Mouse (Mus musculus): ENCODE data around the gene Jazf1.

Jazf1 gene

DNA sequence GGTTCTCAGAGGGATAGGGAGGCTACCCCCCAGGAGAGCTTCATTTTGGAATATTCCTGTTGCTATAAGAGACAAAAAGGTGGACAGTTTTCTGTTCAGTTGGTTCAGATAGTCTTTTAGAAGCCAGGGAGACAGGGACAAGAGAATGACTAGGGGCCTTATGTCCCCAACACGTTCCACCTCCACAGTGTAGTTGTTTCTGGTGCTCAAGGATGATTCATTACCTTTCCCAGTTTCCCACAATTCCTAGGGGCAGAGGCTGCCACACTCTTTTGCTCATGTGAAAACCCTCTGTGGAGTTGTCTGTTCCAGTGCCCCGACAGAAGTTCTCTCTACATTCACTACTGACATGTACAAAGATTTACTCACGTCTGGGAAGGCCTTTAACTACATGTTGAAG is 223.7 kb downstream of the Jazf1 start:
- no peak for DNase-seq

DNA sequence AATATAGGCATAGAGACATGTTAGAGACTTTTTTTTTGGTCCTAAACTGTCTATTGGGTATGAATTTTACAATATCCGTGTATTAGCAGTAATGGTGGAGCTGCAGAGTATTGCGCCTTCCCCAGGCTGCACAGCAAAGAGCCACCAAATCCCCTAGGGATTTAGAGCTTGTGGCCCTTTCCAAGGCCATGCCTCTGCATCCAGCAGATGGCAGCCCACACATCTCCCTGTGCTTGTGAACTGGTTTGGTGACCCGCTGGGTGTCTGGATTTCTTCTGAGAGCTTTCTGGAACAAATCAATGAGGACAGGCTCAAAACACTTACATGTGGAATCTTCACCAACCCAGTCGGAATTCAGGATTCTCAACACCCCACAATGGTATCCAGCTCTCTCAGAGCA is 225.4 kb downstream of the Jazf1 start:
- peak; percentile 28 for DNase-seq

DNA sequence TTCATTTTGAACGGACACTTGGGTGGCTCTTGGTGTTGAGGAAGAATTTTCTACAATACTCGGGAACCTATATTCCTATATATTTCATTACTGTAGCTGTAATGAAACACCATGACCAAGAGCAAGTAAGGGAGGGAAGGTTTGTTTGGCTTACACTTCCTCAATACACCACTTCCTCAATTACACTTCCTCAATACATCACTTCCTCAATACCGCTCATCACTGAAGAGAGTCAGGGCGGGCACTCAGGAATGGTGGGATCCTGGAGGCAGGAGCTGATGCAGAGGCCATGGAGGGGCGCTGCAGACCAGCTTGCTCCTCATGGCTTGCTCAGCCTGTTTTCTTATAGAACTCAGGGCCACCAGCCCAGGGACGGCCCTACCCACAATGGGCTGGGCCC is 225.8 kb downstream of the Jazf1 start:
- DNase-seq, result peak; percentile 30

DNA sequence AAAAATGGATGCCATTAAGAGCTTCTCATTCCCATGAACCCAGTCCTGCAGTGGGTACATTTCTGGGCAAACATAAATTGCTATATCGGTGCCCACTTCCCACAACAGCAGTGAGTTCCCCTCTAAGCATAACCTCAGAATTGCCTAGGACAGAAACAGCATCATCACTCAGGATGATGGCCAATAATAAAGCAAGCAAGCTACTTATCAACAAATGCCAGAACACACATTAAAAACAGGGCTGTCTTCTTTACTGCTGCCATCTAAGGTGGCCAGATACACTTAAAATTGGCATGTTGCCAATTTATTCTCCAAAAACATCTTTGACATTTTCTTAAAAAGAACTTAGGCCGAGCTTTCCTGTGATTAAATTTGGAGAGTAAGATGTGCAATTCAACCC is 226.8 kb downstream of the Jazf1 start:
- DNase-seq, result no peak

DNA sequence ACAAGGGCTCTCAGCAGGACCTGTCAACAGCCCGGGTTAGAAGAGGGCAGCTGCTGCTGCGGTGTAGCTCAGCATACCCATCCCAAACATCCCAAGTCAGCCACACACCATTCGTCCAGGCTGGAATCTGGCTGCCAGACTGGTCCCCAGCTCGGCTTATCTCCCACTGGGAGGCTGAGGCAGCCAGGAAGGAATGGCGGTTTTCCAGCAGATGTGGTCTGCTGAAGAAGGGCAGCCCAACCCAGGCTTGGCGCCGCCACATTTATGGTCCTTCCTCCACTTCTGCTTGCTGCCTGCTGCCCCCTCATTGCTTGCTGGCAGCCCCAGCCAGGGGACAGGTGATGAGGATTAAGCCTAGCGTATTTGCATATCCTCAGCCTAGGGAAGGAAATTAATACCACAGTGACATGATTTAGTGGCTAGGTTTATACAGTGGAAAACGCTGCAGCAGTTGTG is 227.8 kb downstream of the Jazf1 start:
- DNase-seq, result peak; percentile 37

DNA sequence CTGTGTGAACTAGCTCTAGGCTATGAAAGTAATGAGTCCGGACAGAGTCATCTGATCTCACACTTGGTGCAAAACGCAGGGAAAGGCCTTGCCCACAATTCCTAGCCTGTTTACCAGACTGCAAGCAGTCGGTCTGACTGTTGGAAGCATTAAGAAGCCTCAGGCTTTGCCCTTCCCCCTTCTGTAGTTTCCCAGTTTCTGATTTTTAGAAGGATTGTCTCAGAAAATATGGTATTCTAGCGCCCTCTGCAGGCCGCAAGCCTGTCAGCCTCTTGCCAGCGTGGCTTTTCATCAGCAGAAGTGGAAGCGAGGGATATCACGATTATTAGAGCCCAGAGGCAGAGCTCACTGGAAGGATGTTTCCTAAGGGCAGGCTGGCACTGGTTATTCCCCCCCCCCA is 229.7 kb downstream of the Jazf1 start:
- DNase-seq, result peak; percentile 83

DNA sequence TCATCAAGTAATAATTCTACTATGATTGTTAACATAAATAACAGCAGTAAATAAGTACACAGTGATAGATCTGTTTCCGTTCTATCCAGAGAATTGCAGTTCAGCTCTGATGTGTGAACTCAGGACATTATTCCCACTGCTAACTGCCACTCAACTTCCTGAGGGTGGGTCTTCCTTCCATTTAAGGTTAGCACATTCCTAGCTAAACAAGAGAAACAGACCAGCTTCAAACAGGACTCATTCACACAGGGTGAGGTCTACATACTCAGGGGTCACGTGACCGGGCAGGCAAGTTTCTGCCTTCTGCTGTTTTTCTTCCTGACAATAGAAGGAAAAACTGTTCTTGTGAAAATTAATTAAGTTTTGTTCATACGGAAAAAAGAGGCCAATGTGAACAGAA is 230.6 kb downstream of the Jazf1 start:
- no peak for DNase-seq

DNA sequence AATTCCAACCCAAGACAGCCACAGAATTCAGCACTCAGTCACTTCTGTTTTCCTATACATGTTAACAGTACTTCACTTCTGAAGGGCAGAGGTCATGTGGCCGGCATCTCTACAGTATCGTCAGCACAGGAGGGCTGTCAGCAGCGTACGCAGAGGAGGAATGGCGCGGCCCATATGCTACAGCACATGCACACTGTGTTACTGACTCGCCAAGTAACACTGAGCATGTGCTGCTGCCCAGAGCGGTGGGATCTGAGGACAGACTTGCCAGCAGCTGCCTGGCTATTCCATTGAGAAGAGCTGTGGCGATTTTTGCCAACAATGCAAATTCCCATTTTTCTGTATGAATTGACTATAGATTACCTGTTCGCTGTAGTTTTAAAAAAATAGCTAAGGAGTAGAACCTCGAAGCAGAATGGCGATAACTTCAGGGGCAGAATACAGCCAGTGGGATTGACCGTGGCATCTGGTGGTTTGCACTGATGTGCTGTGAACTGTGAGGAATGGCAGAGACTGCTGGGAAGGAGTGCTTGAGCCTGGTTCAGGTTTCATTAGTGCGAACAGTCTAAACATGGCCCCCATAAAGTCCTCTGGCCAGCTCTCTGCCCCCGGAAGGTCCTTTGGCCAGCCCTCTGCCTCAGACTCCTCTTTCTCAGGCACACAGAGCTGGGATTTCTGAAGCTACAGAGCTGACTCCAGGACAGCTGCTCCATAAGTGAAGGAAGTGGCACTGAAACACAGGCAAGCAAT is 232.1 kb downstream of the Jazf1 start:
- DNase-seq, result no peak

DNA sequence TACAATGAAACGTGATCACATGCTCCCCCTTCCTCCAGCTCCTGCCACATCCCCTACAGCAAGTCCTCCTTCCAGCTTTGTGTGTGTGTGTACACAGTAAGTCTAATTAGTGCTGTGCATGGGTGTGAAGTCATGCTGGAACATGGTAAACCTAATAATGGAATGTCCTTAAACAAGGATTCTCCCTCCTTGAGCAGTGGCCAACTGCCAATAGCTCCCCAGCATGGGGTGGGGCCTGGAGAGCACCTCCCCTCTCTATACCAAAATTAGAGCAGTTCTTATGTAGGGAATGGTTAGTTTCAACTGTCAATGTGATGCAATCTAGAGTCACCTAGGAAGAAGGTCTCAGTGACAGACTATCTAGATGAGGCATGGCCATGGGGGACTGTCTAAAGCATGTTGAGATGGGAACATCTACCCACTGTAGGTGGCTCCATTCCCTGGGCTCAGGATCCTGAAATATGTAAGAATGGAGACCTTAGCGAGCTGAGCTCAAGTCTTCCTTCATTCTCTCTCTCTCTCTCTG is 240.6 kb downstream of the Jazf1 start:
- no peak for DNase-seq

DNA sequence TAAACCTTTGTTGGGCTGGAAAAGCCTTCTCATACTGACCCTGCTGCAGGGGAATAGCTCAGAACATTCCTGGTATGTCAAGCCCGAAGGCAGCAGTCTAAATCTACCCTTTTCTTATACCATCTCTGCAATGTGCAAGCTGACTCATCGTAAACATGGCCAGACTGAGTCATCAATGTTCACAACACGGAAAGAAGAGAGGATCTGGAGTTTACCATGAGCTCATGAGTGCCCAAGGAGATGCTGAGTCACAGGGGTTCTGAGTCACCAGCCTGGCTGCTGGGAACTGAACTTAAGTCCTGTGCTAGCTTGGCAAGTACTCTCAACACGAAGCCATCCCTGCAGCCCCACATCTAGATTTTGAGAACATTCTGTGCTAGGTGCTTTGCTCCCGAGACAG is 242.9 kb downstream of the Jazf1 start:
- DNase-seq, result no peak

DNA sequence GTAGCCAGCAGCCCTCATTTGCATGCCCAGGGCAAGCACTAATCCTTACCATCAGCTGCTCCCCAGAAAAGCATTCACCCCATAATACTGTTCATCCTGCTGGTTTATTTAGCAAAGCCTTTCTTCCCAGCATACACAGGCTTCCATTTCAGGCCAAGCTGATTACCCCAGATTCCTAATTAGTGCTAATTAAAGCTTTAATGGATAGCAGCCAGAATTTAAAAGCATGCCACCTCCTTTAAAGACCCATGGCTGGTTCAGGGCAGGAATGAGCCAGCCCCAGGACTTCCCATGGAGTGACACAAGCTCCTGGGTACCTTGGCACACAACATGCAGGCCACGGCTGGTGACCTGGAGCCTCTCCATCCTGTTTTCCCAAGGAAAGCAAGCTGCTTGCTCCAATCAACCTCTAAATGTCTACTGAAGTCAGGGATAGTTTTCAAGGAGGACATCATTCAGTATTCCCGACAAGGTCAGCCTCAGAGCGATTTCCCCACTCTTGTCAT is 243.4 kb downstream of the Jazf1 start:
- no peak for DNase-seq

DNA sequence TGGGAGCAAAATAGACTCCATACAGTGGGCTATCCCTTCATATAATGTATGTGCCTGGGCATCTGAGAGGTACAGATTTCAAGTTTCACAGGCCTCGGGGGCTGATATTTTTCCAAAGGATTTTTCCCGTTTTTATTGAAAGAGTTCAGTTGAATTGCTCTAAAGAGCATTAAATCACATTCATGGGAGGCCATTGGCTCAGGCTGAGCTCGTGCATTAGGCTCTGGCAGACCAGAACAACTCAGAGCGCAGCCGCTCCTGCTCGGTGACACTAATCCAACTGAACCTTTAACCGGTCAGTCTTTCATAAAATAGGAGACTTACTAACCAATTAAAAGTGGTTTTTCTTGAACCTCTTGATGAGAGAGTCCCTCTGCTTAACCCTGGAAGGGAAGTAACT is 245.4 kb downstream of the Jazf1 start:
- no peak for DNase-seq

DNA sequence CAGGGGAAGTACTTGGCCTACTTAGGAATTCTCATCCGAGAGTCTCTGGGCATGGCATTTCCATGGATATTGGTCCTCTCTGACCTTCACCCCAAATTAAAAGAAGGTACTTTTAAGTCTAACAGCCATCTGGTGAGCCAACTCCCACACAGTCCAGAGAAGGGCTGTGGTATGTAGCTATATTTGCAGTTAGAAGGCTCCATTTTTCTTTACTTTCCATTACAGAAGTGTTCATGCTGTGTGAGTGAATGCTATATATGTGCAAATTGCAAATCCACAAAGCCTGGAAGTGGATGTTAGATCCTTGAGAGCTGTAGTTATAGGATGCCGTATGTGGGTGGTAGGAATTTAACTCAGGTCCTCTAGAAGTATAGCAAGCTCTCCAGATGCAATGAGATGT is 245.8 kb downstream of the Jazf1 start:
- DNase-seq, result no peak

DNA sequence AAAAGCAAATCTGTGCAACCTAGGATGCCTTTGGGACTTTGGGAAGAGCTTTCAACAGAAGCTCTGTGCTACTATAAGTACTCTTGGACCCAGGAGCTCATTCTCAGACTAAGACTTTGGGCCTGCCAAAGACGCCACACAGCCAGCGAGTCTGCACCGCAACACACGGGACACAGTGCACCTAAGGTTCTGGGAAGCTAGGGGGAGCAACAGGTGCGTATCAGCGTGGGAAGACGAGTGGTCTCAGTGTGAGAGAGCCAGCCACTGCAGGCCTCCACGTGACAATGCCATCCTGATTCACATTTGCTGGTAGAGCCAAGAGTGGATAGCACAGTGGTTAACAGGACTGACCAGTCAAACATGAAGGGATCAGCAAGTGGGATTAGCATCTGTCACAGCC is 249.1 kb downstream of the Jazf1 start:
- DNase-seq, result peak; percentile 44

DNA sequence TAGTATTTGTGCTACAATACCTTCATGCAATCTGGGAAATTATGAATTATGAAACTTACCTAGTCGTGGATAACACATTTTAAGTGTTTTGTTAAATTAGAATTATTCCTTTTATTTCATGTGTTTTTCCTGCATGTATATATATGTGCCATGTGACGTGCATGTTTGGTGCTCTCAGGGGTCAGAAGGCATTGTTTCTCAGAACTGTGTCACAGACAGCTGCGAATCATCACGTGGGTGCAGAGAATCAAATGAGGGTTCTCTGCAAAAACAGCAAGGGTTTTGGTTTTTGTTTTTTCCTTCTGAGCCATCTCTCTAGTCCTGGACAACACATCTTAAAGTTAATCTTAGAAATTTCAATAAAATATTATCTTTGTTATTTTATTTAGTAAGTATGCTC is 250.4 kb downstream of the Jazf1 start:
- no peak for DNase-seq

DNA sequence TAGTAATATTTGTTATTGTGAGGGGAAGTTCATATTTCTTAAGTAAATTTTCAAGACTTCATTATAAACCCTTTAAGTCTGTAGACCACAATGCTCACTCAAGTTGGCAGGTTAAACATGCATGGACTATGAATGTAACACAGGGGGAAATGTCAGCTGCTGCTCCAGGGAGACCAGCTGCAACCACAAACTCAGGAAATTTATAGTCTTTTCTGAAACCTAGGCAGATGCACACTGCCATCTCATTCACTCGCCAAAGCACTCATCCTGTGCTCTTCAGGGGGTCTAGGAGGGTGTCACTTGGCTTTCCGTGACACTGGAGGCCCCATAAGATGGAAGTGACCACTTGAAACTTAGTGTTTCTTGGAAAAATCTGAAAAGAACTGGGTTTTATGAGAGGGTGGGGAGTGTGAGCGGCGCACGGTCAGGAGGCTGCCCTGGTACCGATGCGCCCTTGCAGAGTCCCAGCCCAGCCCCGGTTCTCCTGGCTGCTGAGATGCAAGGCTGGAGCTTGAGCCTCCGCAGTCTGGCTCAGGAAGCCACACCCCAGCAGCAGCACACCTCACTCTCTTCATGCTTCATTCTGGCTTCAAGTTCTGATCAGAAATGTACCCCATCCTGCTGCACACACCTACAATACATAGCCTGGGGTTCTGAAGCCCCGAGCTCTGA is 251.1 kb downstream of the Jazf1 start:
- DNase-seq, result peak; percentile 63

DNA sequence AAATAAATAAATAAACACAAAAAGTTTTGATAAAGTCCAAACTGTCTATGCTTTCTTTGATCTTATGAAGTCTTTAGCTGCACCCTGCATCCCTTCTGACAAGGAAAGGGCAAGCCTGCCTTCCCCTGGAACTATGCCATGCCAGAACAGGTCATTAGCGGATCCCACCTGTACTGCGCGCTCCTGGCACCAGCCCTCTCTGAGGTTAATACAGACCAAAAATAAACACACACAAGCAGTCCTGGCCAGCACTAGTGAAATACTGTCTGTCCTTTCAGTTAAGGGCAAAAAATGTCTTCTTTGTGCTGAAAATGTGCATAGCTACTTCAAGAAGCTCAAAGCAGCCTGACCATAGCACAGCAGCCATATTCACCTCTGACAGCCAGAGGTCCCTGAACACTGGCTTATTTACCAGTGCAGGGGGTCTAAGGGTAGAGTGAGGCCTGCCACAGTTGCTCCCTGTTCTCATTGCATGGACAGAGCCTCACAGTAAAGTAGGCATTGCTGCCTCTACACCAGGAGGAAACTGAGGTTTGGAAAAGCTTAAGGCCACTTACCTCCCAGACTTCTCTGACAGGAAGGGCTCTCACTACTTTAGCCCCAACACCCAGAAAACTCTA is 263.1 kb downstream of the Jazf1 start:
- DNase-seq, result no peak

DNA sequence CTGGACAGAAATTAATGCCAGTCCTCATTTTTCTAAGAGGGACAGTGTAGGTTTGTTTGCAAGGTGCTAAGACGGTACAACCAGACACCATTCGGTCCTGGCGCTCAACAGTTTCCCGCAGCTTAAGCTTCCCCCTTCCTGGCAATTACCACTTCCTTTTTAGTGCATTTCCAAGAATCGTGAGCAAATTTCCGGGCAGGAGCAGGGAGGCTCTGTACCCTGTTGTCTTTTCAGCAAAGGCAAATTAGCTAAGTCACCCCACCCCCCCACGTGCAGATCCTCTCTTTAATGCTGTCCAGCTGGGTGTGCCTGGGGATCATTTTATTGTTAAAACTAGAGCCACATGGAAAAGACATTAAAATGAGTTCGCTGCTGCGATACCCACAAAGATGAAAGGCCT is 266.2 kb downstream of the Jazf1 start:
- no peak for DNase-seq

DNA sequence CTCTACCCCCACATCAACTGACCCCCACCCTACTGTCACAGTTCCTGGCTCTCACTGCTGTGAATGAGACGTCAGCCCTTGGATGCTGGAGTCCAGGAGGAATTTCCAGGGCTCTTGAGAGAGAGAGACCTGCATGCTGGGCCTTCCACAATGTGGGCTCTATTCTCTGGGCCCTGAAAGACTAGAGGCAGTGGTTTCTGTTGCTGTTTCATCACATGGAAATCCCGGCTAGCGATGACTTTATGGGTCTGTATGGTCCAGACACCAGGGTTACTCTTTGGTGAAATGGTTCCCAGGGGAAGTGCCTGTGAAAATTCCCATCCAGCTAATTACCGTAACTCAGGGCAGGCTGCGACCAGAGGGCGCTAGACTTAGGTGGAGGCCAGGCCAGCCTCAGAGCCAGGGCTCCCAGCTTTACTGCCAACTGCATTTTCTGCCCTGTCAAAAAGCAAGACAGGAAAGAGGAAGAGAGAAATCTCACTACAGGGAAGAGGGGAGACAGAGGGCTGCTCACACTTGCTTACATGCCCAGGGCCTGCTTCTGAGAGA is 271.1 kb downstream of the Jazf1 start:
- no peak for DNase-seq

DNA sequence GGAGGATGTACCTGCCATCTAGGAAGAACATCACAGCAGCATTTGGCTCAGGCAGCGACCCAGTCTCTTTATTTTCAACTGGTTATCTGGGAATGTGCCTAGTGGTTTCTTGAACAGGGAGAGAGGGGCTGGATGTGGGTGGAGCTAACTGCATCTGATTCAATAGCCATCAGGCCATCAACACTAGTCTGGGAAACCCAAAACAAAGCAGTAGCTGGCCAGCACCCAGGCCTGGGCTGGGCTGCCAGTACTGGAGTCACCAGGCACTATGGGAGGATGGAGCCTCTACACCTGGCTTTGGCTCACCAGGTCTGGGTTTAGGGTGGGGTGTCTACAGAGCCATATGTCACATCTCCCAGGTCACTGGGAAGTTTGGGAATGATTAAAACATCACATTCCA is 271.7 kb downstream of the Jazf1 start:
- DNase-seq, result no peak

DNA sequence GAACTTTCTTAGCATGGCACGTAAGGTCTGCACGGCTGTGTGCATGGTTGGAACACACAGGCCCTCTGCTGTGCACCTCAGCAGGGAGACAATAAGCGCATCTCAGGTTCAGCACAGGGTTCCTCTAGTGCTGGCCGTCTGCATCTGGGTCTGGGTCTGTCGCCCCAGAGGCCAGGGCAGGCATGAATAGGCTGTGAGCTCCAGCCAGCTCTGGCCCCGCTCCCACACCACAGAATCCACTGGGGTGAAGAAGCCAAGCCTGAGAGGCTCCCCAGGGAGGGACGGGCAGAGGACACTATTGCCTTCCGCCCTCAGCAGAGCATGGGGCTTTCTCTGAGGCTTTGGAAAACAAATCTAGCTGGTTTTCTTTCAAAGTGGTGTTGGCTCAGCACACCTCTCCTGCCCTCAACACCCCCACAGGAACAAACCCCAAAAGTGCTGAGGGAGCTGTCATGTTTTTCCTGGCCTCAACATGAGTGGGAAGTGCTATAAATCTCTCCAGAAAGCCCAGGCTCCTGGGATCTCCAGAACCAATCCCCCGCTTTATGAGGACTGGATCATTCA is 272.3 kb downstream of the Jazf1 start:
- DNase-seq, result no peak

DNA sequence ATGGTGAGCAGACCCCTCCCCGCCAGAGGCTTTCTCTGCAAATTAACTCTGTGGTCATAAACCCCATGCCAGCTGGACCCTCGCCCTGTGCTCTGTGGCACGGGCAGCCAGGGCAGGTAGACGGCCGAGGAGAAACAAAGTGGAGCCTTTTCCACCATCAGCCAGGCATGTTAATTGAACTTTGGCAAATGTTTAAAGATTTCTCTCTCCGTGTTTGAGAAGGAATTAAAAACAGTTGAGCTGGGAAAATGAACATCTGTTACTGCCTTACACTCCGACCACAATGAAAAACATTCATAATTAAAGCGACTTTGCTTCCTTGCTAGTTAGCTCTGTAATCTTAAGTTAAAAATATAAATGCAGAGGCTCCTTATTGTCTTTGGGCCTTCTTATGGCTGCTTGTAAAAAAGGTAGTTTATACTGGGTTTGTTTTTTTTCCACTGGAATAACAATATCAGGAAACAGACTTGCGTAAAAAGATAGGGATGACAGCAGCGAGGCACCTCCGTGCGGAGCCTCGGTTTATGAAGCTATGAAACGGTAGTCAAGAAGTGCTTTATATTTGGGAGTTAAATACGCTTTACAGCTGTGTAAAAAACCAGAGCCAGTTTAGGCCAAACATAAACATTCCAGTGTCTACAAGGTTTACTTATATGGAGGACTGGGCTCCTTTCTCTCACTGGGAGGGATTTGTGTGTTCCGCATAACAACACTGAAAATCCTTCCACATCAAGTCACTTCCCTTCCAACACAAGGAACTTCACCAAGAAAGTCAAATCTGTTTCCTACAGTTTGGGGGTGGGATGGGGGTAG is 273.2 kb downstream of the Jazf1 start:
- DNase-seq, result no peak
